Mouse (Mus musculus): Measurements from ENCODE around the gene Efna2.
A peak's percentile ranks its signal among the peaks of the same experiment; 100 is the strongest.

The Efna2 gene

DNA sequence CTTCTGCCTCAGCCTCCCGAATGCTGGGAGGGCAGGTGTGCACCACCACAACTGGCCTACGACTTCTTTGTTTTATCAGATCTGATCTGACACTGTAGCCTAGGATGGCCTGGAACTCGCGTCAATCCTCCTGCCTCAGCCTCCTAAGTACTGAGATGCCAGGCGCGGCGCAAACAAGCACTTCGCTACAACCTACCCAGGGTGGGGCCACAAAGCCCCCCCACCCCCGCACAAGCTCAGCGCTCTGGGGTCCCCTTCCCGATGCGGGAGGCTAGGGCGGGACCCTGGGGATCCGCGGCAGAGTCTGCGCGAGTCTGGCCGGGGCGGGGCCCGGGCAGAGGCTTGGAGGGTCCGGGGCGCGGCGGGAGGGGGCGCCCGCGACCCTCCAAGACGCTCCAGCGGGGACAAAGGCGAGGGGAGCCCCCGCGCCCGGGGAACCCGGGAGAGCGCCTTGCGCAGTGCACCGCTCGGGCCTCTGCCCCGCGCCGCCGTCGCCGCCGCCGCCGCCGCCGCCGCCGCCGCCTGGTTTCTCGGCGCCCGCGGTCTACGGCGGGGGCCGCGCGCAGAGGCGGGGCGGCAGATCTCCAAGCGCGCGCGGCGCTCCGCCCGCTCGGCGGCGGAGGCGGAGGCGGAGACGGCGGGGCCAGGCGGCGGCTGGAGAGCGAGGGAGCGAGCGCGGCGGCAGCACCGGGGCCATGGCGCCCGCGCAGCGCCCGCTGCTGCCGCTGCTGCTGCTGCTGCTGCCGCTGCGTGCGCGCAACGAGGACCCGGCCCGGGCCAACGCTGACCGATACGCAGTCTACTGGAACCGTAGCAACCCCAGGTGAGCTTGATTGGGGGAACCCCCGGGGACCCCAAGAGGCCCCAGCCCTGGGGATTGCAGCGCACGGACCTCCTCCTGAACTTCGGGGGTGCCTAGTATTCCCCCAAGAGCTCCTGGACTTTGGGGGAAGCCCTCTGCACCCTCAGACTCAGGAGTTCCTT, at the start of gene Efna2:
TSS of gene Efna2 (plus strand) at position 415 of the 984 bp plus-strand sequence.
- peak; percentile 72 to 80 for DNase-seq

DNA sequence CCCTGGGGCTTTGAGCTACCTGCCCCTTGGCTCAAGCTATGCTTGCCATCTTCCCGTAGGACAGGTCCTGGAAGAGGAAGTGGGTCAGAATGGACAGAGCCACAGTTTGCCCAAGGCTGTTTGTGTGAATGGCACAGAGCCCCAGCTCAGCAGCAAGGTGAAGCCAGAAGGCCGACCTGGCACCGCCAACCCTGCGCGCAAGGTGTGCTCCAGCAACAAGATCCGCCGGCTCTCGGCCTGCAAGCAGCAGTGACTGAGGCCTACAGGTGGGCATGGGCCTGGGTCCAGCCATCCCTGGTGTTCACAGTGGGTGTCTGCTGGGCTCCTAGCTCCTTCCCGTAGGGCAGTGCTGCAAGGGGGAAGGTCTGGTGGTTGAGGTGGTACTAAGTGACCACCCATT, 49.4 kb upstream of the Efna2 start:
- peak; percentile 48 to 54 for DNase-seq

DNA sequence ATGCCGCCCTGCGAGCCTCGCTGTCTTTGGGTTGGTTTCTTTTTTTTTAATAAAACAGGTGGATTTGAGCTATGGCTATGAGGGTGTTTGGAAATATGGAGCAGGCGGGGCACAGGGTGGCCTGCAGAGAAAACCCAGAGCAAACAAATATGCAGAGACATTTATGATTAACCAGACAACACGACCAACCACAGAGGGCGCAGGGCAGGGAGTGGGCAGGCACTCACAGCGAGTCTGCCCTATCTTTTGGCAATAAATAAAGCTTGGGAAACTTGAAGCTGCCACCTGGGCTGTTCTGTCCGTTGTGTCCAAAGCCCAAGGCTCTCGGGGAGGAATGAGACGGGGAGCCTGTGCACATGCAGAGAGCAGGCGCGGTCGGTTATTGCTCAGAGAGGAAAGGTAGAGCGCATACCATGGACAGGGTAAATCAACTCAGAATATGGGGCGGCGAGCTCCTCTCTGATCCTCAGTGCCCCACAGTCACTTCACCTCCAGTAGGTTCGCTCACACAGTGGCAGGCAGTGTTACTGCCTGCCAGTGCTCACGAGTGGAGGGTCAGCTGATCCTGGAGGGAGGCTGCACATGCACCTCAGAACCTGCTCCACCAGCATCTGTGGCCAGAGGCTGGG, 48.8 kb upstream of the Efna2 start:
- DNase-seq: peak; percentile 5 to 19

DNA sequence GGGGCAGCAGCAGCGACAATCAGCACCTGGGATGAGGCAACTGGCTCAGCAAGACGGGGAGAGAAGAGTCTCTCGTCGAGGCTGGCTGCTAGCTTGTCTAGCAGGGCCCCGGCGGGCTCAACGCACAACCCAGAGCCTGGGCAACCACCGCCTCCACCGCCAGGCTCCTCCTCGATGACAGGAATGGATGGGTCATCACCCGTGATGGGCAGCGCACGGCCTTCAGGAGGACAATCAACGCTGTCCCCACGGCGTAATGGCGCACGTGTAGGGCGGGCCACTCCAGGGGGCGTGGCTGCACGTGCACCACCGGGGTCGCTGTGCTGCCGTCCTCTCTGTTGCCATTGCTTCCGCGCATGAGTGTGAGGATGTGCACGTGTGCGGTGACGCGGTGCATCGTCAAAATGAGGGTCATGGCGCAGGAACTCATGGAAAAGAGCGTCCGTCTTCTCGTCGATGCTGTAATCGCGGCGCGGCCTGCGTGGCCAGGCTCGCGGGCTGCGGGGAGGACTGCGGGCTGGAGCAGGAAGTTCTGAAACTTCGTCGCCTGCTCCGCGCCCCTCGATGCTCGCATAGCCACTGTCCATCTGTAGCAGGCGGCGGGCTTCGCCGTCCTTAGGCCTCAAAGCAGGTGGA, 47.8 kb upstream of the Efna2 start:
- peak; percentile 55 to 57 for DNase-seq

DNA sequence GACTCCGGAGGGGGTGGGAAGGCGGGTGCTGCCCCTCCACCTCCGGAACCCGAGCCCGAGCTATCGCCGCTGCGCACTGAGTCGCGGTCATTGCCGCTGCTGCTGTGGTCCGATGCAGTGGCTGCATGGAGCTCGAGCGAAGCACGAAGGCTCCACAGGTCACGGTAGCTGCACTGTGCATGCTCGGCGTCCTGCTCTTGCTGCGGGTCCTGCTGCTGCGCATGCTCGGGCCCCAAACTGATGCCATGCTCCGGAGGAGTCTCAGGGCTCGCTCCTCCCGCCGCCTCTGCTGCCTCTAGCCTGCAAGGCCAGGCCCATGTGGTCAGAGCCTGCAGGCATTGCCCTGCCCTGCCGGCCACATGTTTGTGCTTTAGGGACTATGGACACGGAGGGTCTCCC, 47.3 kb upstream of the Efna2 start:
- peak; percentile 36 to 37 for DNase-seq

DNA sequence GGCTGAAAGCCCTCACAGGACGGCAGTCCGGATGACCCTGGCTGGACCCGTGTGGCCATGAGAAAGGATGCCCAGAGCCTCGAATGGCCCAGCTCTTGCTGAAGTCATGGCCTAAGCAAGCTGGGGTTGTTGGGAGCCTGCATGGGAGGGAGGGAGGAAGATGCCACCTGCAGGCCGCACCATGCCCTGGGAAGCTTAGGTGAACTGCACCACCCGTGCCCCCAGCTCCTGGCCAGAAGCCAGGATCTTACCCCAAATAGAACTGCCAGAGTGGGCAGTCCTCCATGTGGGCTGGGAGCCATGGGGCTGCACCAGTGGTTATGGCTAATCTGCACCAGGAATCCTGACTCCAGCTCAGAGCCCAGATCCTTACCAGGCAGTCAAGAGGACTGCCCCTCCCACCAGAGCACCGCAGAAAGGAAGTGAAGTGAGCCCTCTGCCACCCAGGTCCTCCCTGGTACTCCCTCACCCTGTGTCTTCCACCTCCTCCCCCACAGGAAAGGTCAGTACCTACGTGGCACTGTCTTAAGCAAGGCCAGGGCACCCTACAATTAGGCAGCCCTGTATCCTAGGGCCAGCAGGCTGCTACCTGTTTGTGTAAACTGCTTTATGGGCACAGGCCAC, 45.9 kb upstream of the Efna2 start:
- peak; percentile 69 to 71 for DNase-seq

DNA sequence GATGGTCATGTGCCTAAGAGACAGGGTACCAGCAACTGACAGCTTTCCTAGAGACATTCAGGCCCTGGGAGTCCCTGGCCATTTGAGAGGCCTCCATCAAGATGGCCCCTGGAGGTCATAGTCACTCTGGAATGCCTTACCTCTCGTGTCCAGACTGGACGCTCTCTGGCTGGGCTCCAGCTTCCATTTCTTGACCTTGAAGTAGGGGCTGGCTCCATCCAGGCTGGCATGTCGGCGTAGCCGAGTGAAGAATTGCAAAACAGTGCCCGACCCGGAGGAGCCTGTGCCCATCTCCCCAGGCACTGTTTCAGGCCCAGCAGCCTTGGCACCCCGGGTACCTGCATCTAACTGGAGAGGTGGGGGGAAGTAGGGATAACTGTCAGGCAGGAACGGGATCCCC, 44.9 kb upstream of the Efna2 start:
- peak; percentile 28 to 29 for DNase-seq

DNA sequence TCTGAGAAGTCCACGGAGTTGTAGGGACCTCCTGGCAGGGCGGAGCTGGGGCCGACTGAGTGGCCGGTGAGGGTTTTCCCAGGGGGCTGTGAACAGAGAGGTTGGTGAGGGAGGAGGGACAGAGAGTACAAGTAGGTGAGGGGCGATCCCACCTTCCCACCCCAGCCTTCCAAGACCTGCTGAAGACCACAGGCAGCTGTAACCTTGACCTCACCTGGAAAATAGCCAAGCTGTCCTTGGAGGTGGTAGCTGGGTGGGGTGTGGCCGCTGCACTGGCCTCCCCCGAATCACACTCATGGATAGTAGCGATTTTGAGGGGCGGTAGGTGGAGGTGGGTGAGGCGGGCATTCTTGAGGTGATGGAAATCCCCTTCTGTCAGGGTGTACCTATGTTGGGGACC, 44.1 kb upstream of the Efna2 start:
- DNase-seq: peak; percentile 18 to 40

DNA sequence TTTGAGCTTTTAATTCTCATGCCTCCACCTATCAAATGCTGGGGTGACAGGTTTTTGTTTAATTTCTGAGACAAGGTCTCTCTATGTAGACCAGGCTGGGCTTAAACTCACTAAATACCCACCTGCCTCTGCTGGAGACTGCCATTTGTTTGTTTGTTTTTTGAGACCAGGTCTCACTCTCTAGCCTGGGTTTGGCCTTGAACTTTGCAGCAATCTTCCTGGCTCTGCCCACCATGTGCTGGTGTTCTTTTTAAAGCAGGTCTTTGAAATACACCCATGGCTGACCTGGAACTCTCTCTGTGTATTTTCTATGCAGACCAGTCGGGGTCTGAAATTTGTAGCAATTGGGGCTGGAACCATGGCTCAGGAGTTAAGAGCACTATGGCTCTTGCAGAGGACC, 43.6 kb upstream of the Efna2 start:
- no peak for DNase-seq

DNA sequence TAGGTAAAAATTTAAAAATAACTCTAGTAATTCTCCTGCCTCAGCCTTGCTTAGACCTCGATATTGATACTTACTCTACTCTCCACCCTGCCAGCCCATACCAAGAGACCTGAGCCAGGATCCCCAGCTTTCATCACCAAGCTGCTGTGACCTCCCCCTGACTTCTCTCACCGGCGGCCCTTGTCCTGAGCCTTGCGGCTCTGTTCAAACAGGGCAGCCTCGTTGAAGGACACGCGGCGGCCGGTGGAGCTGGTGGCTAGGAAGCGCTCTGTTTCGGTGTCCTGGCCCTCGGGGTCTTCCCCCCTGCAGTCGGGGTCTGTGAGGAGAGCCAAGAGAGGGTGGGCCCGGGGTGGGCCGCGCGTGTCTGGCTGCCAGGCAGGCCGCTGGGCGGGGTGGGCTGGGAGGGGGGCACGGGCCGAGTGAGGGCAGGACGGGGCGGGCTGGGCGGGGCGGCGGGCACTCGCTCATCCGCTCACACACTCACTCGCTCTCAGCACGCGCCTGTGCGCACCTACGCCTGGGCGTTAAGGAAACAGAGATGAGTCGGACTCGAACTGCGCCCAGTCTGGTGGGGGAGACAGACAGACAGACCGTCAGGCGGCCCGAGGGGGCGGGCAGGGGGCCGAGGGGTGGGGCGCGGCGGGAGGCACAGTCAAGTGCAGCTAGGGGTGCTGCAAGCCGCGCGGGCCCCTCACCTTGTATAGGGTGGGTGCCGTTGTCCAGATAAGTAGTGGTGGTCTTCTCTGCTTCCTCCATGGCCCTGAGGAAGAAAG, 42.9 kb upstream of the Efna2 start:
- DNase-seq: peak; percentile 22 to 28

DNA sequence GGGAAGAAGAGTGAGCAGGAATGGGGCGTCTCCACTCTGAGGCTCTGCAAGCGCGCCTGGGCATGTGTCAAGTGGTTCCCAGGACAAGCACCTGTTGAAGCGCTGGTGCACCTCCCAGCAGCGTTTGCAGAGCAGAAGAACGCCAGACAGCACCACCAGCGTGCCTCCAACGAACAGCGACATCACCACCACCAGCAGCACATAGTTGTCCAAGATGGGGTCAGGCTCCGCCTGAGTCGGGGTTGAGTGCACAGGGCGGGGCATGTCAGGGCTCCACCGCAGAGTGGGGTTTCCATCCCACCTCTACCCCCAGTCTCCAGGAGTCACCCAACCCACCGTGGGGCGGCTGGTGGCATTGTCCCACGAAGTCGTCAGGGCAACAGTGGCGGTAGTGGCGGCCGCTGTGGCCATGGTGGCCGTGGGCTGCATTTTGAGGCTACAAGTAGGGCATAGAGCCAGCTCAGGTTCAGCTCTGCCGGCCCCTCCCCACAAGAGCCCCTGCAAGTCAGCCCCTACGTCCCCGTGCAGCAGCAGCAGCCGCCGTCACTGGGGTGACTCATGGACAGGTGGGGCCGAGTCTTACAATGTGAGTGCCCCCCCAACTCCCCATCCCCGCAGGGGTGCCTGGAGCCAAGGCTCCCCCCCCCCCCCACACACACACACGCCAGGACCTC, 42.2 kb upstream of the Efna2 start:
- peak; percentile 68 to 75 for DNase-seq

DNA sequence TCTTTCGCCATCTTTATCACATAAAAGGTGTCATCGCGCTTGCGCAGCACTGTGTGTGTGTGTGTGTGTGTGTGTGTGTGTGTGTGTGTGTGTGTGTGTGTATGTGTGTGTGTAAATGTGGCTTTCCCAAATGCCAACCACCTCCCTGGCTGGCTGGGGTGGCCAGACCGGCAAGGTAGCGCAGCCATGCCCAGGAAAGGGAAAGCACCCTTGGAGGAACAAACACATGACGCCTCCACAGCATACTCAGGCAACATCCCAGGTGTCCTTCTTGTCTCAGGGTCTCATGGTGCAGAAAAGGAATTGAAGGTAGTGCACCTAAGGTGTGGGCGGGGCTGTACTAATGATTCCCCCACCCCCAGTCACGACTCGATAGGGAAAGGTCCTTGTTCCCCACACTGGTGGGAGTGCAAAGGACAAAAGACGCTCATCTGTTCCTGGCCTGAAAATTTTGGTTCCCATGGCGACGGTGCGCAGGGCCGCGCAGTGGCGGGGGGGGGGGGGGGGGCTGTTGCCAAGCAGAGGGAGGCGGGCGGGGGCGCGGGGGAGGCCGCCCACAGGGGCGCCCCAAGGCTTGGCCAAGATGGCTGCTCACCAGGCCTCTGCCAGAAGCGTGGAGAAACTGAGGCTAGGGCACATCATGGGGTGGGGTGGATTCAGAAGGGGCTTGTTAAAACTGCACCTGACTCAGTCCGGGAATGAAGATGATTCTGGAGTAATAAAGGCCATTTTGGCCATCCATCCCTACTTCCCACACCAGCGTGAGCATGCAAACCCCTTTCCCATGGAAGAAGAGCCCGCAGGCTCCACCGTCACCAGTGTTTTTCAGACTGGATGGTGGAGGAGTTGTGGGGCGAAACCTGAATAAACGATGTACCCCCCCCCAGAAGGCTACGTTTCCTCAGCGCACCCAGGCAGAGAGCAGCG, 41.4 kb upstream of the Efna2 start:
- DNase-seq: peak; percentile 68 to 72

DNA sequence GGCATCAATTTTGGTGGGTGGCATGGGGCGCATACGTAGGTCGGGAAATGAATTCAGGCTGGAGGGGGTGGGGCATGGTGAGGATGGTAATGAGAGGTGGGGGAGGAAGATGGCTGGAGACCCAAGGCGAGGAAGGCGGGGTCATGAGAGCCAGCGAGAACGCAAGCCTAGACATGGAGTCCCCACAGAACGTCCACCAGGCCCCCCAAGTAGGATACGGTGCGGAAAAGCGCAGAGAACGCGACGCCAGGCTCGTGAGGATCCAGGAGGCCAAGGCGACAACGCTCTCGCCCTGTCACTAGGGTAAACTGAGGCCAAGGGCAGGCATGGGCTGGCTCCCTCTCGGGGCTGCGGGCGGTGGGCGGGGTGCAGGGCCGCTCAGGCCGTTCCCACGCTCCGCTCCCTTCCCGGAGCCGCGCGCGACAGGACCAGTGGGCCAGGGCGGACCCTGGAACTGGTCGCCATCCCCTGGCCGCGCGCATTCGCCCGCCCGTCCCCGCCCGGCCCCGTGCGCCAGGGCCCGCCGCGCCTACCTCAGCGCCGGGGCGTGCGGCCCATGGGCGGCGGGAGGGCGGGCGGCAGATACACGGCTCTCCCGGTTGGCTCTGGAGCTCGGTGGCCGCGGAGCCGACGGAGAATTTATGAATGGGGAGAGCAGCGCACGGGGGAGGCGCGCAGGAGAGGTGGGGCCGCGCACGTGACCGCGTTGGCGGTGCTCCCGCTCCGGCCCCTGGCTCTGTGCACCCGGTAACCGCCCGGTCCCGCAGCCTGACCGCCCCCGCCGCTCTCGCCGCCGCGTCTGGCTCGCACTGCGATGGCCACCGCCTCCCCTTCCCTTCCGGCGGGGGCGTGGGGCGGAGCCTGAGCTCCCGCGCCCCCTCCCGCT, 40.5 kb upstream of the Efna2 start, which contains the start of gene Atp5d:
TSS of gene Atp5d (plus strand) at position 80 of the 886 bp plus-strand sequence.
- DNase-seq: peak; percentile 83 to 88

DNA sequence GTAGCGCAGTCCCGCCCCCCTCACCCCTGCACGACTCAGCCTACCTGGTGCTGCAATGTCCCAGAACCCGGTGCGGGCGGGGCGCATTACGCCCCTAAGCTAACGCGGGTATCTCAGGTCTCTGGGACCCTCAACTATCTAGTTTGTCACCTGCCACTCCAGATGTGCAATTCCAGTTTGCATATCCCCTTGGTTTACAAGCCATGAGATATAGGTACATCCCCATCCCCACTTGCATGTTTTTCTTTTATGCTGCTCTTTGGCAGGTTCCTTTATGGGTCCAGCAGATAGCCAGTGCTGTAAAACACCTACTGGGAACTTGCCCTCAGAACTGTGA, 39.9 kb upstream of the Efna2 start:
- DNase-seq: no peak

DNA sequence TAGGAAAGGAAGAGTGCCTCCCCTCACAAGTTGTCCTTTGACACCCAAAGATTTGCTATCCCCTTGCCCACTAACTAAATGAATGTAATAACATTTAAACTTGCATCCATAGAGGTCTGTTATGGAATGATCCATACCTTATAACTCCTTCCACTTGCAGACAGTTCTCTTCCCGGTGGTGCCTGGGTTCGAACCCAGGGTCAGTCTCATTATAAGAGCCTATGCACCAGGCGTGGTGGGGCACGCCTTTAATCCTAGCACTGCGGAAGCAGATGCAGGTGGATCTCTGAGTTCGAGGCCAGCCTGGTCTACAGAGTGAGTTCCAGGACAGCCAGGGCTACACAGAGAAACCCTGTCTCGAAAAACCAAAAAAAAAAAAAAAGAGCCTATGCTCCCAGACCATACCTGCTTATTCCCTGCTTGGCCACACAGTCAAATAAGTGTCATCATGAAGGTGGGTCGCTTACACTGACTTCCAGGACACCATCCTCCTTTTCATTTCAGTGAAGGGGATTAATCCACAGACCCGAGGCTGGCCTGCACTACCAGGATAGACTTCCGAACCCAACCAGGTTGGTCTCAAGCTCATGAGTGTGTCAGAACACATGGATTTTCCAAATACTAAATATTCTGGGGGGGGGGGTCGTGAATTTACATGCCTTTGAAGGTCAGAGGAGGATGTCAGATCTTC, 39.2 kb upstream of the Efna2 start:
- no peak for DNase-seq

DNA sequence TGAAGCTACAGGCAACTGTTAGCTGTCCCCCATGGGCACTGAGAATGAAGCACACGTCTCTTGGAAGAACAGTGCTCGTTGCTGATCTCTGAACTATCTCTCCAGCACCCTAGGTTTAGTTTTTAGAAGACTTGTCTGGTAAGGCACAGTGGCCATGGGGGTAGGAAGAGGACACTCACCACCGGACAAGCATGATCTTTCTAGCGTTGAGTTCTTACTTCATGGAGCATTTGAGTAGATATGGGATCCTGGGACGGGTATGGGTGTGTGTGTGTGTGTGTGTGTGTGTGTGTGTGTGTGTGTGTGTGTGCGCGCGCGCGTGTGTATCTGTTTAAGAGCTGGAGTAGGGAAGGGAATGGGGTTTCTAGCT, 38.6 kb upstream of the Efna2 start, which contains the start of gene Cbarp:
TSS of gene Cbarp (minus strand) at position 170 of the 370 bp plus-strand sequence.
- DNase-seq: no peak

DNA sequence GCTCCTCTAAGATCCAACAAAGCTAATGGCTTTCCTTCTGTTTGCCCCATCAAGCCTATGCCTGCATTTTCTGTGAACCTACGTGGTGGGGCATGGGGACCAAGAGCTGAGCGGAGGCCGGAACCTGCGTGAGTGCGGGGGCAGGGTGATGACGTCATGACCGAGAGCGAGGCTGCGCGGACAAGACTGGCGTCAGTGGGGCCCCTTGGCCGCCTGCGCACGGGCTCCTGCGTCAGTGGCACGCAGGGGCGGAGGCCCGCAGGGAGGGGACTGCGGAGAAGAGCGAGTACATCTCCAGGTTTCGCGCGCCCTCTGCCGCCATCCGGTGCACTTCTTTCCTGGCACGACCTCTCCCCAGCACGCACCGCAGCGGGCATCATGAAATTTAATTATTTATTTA, 38.0 kb upstream of the Efna2 start:
- DNase-seq: peak; percentile 97 to 99

DNA sequence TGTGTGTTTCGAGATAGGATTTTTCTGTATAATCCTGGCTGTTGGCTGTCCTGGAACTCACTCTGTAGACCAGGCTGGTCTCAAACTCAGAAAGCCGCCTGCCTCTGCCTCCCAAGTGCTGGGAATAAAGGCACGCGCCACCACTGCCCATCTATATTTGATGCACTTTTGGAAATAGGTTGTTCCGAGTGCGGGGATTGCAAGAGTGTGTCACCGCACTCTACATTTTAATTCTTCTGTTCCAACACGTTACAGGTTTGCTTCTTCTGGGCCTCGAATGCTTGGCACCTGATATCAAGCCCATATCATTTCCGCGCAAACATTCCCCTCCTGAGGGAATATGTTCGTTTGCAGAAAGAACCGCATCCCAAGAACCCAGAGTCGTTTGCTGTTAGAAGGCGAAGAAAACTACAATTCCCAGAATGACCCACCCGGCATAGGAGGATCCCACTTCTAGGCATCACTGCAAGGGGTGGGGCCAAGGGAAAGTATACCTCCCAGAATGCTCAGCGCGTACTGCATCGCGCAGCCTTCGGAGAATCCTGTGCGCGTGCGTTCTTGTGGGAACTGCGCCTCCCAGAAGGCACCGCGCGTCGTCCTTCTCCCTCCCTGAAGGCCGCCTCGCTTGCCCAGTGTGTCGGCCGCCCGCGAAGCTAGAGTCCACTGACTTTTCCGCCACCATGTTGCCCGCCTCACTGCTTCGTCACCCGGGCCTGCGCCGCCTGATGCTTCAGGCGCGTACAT, 37.3 kb upstream of the Efna2 start:
- DNase-seq: peak; percentile 96 to 98
